Mouse (Mus musculus) ES-E14 (cell line): Measurements from ENCODE around the gene Tmem156.

Experiments used
- HCFC1 ChIP-seq: IDR thresholded peaks from 2 replicates; pipeline ENCODE4 v1.6.1; 2012; ENCODE audit warnings: low read length, inconsistent platforms, borderline replicate concordance; ENCODE audit not compliant: insufficient read depth
- MAFK ChIP-seq: IDR thresholded peaks from 2 replicates; pipeline ENCODE4 v1.6.1; 2014; ENCODE audit warnings: mild to moderate bottlenecking, low read depth, low read length, inconsistent platforms; ENCODE audit not compliant: insufficient read depth
- ZC3H11A ChIP-seq: IDR thresholded peaks from 2 replicates; pipeline ENCODE4 v1.6.1; 2012; ENCODE audit warnings: low read depth, mild to moderate bottlenecking, inconsistent platforms, low read length, borderline replicate concordance

DNA sequence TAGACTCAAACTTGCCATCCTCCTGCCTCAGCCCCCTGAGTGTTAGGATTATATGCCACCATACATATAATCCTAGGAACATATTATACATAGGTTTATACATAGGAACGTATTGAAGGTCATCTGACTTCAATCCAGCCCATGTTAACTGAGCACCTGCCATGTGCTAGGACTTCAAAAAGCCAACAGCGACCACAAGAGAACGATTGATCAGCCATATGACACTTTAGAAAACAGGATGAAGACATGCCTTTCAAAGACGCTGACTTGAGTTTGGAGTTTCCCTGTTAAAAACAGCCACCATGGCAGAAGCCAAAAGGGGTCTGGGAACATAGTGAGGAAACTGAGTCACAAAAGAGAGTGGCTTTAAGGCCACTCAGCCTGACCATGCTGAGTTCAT lies 86.7 kb downstream of the Tmem156 start:
- TF ChIP-seq ZC3H11A = no peak
- TF ChIP-seq HCFC1 = no peak
- TF ChIP-seq MAFK = no peak
